Mouse (Mus musculus) spleen, embryonic (tissue): ENCODE measurements around the gene Ddx6.

Experiments used
- CTCF ChIA-PET: fragments of 350-600 bp; sonication (Branson Sonifier 250); formaldehyde crosslinking; loops from one replicate; lab custom pipeline; 2022; lab: Charles Lee

Gene Ddx6

GRCm38 (mm10) chr9:44604779-44605615 is at the start of gene Ddx6:
TSS of gene Ddx6 (plus strand) at chr9:44604892.
- CTCF ChIA-PET: interaction anchor here (0.5 to 1.1 kb wide), 7 partner anchors 9 to 109 kb away, joined by 3 to 5 read pairs (median 3); no protein-coding TSS in a partner anchor

GRCm38 (mm10) chr9:44561597-44561996 is 43.1 kb upstream of the Ddx6 start, which contains the start of gene Cxcr5:
TSS of gene Cxcr5 (minus strand) at chr9:44561877.
- CTCF ChIA-PET: interaction anchor here (0.8 kb wide), 1 partner anchor 19 kb away, joined by 3 read pairs; no protein-coding TSS in a partner anchor

GRCm38 (mm10) chr9:44562936-44563335 is 41.8 kb upstream of the Ddx6 start:
- CTCF ChIA-PET: no interaction called here

GRCm38 (mm10) chr9:44565367-44565766 is 39.3 kb upstream of the Ddx6 start:
- CTCF ChIA-PET: interaction anchor here (0.6 to 1.5 kb wide), 2 partner anchors 39 to 55 kb away, joined by 3 to 14 read pairs; partner anchors contain the start of gene Ddx6

- CTCF ChIA-PET: interaction anchor here (0.6 to 1.4 kb wide), 6 partner anchors 10 to 91 kb away, joined by 3 to 4 read pairs (median 4); no protein-coding TSS in a partner anchor
Measured at GRCm38 (mm10) chr9:44567338-44568082, 37.2 kb upstream of the Ddx6 start.

GRCm38 (mm10) chr9:44568083-44568455 is 36.6 kb upstream of the Ddx6 start:
- CTCF ChIA-PET: interaction anchor here (0.6 to 1.4 kb wide), 6 partner anchors 9 to 54 kb away, joined by 3 to 4 read pairs (median 4); no protein-coding TSS in a partner anchor

GRCm38 (mm10) chr9:44570939-44571382 is 33.7 kb upstream of the Ddx6 start:
- CTCF ChIA-PET: interaction anchor here (1.3 to 1.6 kb wide), 2 partner anchors 10 to 45 kb away, joined by 3 to 6 read pairs; no protein-coding TSS in a partner anchor

GRCm38 (mm10) chr9:44573306-44573705 is 31.4 kb upstream of the Ddx6 start:
- CTCF ChIA-PET: interaction anchor here (0.6 kb wide), 1 partner anchor 13 kb away, joined by 3 read pairs; no protein-coding TSS in a partner anchor

GRCm38 (mm10) chr9:44575095-44575494 is 29.6 kb upstream of the Ddx6 start:
- CTCF ChIA-PET: interaction anchor here (0.9 kb wide), 1 partner anchor 51 kb away, joined by 3 read pairs; no protein-coding TSS in a partner anchor

- CTCF ChIA-PET: interaction anchor here (0.7 to 1.0 kb wide), 2 partner anchors 33 to 78 kb away, joined by 3 read pairs; no protein-coding TSS in a partner anchor
Measured at GRCm38 (mm10) chr9:44576046-44576445, 28.6 kb upstream of the Ddx6 start.

GRCm38 (mm10) chr9:44579392-44579791 is 25.3 kb upstream of the Ddx6 start:
- CTCF ChIA-PET: interaction anchor here (0.6 to 0.7 kb wide), 2 partner anchors 33 to 45 kb away, joined by 3 to 16 read pairs; no protein-coding TSS in a partner anchor

- CTCF ChIA-PET: interaction anchor here (0.6 to 1.3 kb wide), 5 partner anchors 9 to 674 kb away, joined by 3 to 20 read pairs (median 3); partner anchors contain the start of gene Cxcr5
Measured at GRCm38 (mm10) chr9:44580085-44580484, 24.6 kb upstream of the Ddx6 start.

GRCm38 (mm10) chr9:44581423-44581822 is 23.3 kb upstream of the Ddx6 start:
- CTCF ChIA-PET: interaction anchor here (0.6 to 1.3 kb wide), 5 partner anchors 10 to 102 kb away, joined by 3 to 4 read pairs (median 3); no protein-coding TSS in a partner anchor

- CTCF ChIA-PET: interaction anchor here (0.6 kb wide), 1 partner anchor 24 kb away, joined by 6 read pairs; no protein-coding TSS in a partner anchor
Measured at GRCm38 (mm10) chr9:44582390-44582789, 22.3 kb upstream of the Ddx6 start.

- CTCF ChIA-PET: interaction anchor here (0.6 kb wide), 1 partner anchor 73 kb away, joined by 8 read pairs; no protein-coding TSS in a partner anchor
Measured at GRCm38 (mm10) chr9:44586640-44587261, 17.9 kb upstream of the Ddx6 start.

GRCm38 (mm10) chr9:44587262-44588160 is 17.2 kb upstream of the Ddx6 start:
- CTCF ChIA-PET: interaction anchor here (0.6 to 0.7 kb wide), 2 partner anchors 9 to 73 kb away, joined by 6 to 8 read pairs; no protein-coding TSS in a partner anchor

GRCm38 (mm10) chr9:44588605-44589004 is 16.1 kb upstream of the Ddx6 start:
- CTCF ChIA-PET: interaction anchor here (1.3 kb wide), 1 partner anchor 11 kb away, joined by 5 read pairs; no protein-coding TSS in a partner anchor

- CTCF ChIA-PET: interaction anchor here (0.5 to 1.3 kb wide), 2 partner anchors 11 to 17 kb away, joined by 3 to 5 read pairs; no protein-coding TSS in a partner anchor
Measured at GRCm38 (mm10) chr9:44589095-44589494, 15.6 kb upstream of the Ddx6 start.

- CTCF ChIA-PET: no interaction called here
Measured at GRCm38 (mm10) chr9:44590969-44591368, 13.7 kb upstream of the Ddx6 start.
